Mouse (Mus musculus) heart, adult 8-10 months (tissue): ENCODE results near the gene H2-M3. TPM values are rescaled to one million over a fixed set of nuclear protein-coding genes. Genes with fewer than 3 reads are reported as not detected.
"Not testable (repeated sequence)": the region's sequence is repeated elsewhere in the genome, so short reads cannot be mapped to it uniquely, and the experiment has no call there.

Experiments
- DNase-seq: peaks from one replicate; pipeline ENCODE4 v3.0.0; 2022; ENCODE audit warnings: low spot score
- total RNA-seq, 4 experiments: library from RNA; stranded (reverse); gene quantifications; 2 replicates each; pipeline ENCODE4 v1.2.4; 2022

Gene H2-M3
- 1 to 10 TPM; 3.2 to 4.4 (median 3.6) TPM for total RNA-seq

GRCm38 (mm10) chr17:37270058-37270701 is at the start of gene H2-M3:
Gene H2-M3, plus strand, starts transcription at chr17:37270220.
- peak; percentile 98 for DNase-seq

GRCm38 (mm10) chr17:37221879-37222278 is 48.1 kb upstream of the H2-M3 start:
- no peak for DNase-seq

- not testable (repeated sequence) for DNase-seq
Observed at GRCm38 (mm10) chr17:37237230-37237629, 32.8 kb upstream of the H2-M3 start, which contains the start of gene Olfr97. Gene Olfr97, minus strand, starts transcription at chr17:37237330.

GRCm38 (mm10) chr17:37242198-37242597 is 27.8 kb upstream of the H2-M3 start:
- DNase-seq = no peak

- peak; percentile 35 for DNase-seq
Observed at GRCm38 (mm10) chr17:37246715-37247114, 23.3 kb upstream of the H2-M3 start.

GRCm38 (mm10) chr17:37249460-37249859 is 20.6 kb upstream of the H2-M3 start:
- no peak for DNase-seq

- no peak for DNase-seq
Observed at GRCm38 (mm10) chr17:37250544-37250943, 19.5 kb upstream of the H2-M3 start.

GRCm38 (mm10) chr17:37263626-37264025 is 6.4 kb upstream of the H2-M3 start, which contains the start of gene Olfr98:
Gene Olfr98, minus strand, starts transcription at chr17:37263749.
- DNase-seq = no peak

GRCm38 (mm10) chr17:37270702-37271092 is 677 bp downstream of the H2-M3 start:
- DNase-seq = peak; percentile 81

- DNase-seq = no peak
Observed at GRCm38 (mm10) chr17:37275626-37276248, 5.7 kb downstream of the H2-M3 start.

- DNase-seq = no peak
Observed at GRCm38 (mm10) chr17:37276573-37276972, 6.6 kb downstream of the H2-M3 start.

- DNase-seq = no peak
Observed at GRCm38 (mm10) chr17:37280331-37280730, 10.3 kb downstream of the H2-M3 start.

- no peak for DNase-seq
Observed at GRCm38 (mm10) chr17:37283360-37283759, 13.3 kb downstream of the H2-M3 start, which contains the start of gene Olfr99. Gene Olfr99, minus strand, starts transcription at chr17:37283460.

- DNase-seq = no peak
Observed at GRCm38 (mm10) chr17:37304213-37304612, 34.2 kb downstream of the H2-M3 start, which contains the start of gene Olfr101. Gene Olfr101, minus strand, starts transcription at chr17:37304313.

GRCm38 (mm10) chr17:37308483-37308882 is 38.5 kb downstream of the H2-M3 start:
- DNase-seq = no peak

- DNase-seq = no peak
Observed at GRCm38 (mm10) chr17:37310146-37310699, 40.2 kb downstream of the H2-M3 start.

GRCm38 (mm10) chr17:37316954-37317353 is 46.9 kb downstream of the H2-M3 start, which contains the start of gene Olfr102:
Gene Olfr102, minus strand, starts transcription at chr17:37317054.
- no peak for DNase-seq

Other genes with a start within 250 kb of the H2-M3 start
- not detected for gene Mog, start 246.8 kb upstream of the H2-M3 start, total RNA-seq
- 1 to 10 TPM; 7.2 to 9.2 (median 7.4) TPM for gene Gabbr1, start 224.3 kb upstream of the H2-M3 start, total RNA-seq
- not detected for gene Olfr90, start 181.7 kb upstream of the H2-M3 start, total RNA-seq
- gene Olfr91, start 171.9 kb upstream of the H2-M3 start, total RNA-seq = not detected
- not detected for gene Olfr92, start 150.1 kb upstream of the H2-M3 start, total RNA-seq
- gene Olfr93, start 108.7 kb upstream of the H2-M3 start, total RNA-seq = not detected
- not detected for gene Ubd, start 76.3 kb upstream of the H2-M3 start, total RNA-seq
- not detected for gene Olfr94, start 69.2 kb upstream of the H2-M3 start, total RNA-seq
- gene Olfr95, start 57.1 kb upstream of the H2-M3 start, total RNA-seq = not detected
- gene Olfr96, start 50.1 kb upstream of the H2-M3 start, total RNA-seq = not detected
- not detected for gene Olfr97, start 32.9 kb upstream of the H2-M3 start, total RNA-seq
- gene Olfr98, start 6.5 kb upstream of the H2-M3 start, total RNA-seq = not detected
- not detected for gene Olfr99, start 13.2 kb downstream of the H2-M3 start, total RNA-seq
- gene Olfr101, start 34.1 kb downstream of the H2-M3 start, total RNA-seq = not detected
- not detected for gene Olfr102, start 46.8 kb downstream of the H2-M3 start, total RNA-seq
- not detected for gene Olfr103, start 69.5 kb downstream of the H2-M3 start, total RNA-seq
- gene Olfr104-ps, start 89.4 kb downstream of the H2-M3 start, total RNA-seq = not detected
- gene Olfr105-ps, start 108.8 kb downstream of the H2-M3 start, total RNA-seq = not detected
- not detected for gene Olfr106-ps, start 120.2 kb downstream of the H2-M3 start, total RNA-seq
- not detected for gene Olfr107, start 129.0 kb downstream of the H2-M3 start, total RNA-seq
- gene Olfr108, start 175.3 kb downstream of the H2-M3 start, total RNA-seq = not detected
- not detected for gene Olfr109, start 188.7 kb downstream of the H2-M3 start, total RNA-seq
- gene H2-M2, start 213.3 kb downstream of the H2-M3 start, total RNA-seq = under 1 TPM in 1 of 4 experiments, not detected in 3; 0.20 TPM
- not detected for gene Olfr110, start 222.2 kb downstream of the H2-M3 start, total RNA-seq
- not detected for gene Olfr111, start 237.8 kb downstream of the H2-M3 start, total RNA-seq